Mouse (Mus musculus) neural tube, embryonic 15.5 days (tissue): ENCODE measurements at regions not wholly inside any gene's neighbourhood (a gene's known extent, or its start where the extent isn't known, plus 50 kb on each side); places are given as distances from the start of the nearest gene placed in this dataset.

ENCODE experiments used
- ATAC-seq: fragments of 200-750 bp; cut with Nextera tagmentation; 2 replicates; pipeline ENCODE4 v1.8.0; 2017; ENCODE audit warnings: mild to moderate bottlenecking, moderate TSS enrichment, moderate library complexity; ENCODE audit not compliant: low FRiP score
- H3K27ac ChIP-seq: fragments of 300-500 bp; sonication (generic); replicated peaks from 2 replicates; pipeline ENCODE4 v1.5.1; 2015; ENCODE audit warnings: mild to moderate bottlenecking, inconsistent platforms
- H3K27me3 ChIP-seq: fragments of 300-500 bp; sonication (generic); replicated peaks from 2 replicates; pipeline ENCODE4 v1.6.1; 2015; ENCODE audit warnings: inconsistent platforms
- H3K36me3 ChIP-seq: fragments of 300-500 bp; sonication (generic); 2 replicates; pipeline ENCODE4 v1.6.1; 2015; ENCODE audit warnings: inconsistent platforms
- H3K4me1 ChIP-seq: fragments of 300-500 bp; sonication (generic); 2 replicates; pipeline ENCODE4 v1.6.1; 2015; ENCODE audit warnings: inconsistent platforms
- H3K4me2 ChIP-seq: fragments of 300-500 bp; sonication (generic); 2 replicates; pipeline ENCODE4 v1.6.1; 2015; ENCODE audit warnings: inconsistent platforms, mild to moderate bottlenecking, moderate library complexity
- H3K4me3 ChIP-seq: fragments of 300-500 bp; sonication (generic); replicated peaks from 2 replicates; pipeline ENCODE4 v1.5.1; 2015; ENCODE audit warnings: mild to moderate bottlenecking, inconsistent platforms
- H3K9ac ChIP-seq: fragments of 300-500 bp; sonication (generic); replicated peaks from 2 replicates; pipeline ENCODE4 v1.6.1; 2015; ENCODE audit warnings: mild to moderate bottlenecking, inconsistent platforms
- H3K9me3 ChIP-seq: fragments of 300-500 bp; sonication (generic); replicated peaks from 2 replicates; pipeline ENCODE4 v1.6.1; 2016; ENCODE audit warnings: inconsistent platforms
- WGBS: fragments of 180-500 bp; shearing (Covaris S2); methylation state at CpG from one replicate; pipeline ENCODE4 v1.1.7; 2015; ENCODE audit warnings: mixed read lengths; 5-methylcytosine and 5-hydroxymethylcytosine counted together

- 88% methylated on average over 6 of the region's 6 CpGs for WGBS
- no peak overlapping the region for H3K9ac ChIP-seq
Observed at GRCm38 (mm10) chrX:99204077-99204476, 68.1 kb downstream of the Efnb1 start.

GRCm38 (mm10) chrX:99201081-99201480 lies 65.2 kb downstream of the Efnb1 start:
- no peak for ATAC-seq

More at GRCm38 (mm10) chrX:99204077-99204476, 68.1 kb downstream of the Efnb1 start:
- Histone ChIP-seq H3K9me3 (no peaks in the 10 kb centered on the region), H3K27me3 (peaks cover 15% of the 10 kb centered on the region; the same call in 1 of the 2 replicates), H3K4me3 (no peak overlapping the region), H3K4me1 (peaks cover 6% of the 10 kb centered on the region), H3K36me3 (no peaks in the 10 kb centered on the region), H3K27ac (no peak overlapping the region), H3K4me2 (no peak overlapping the region)
- no peak for ATAC-seq

GRCm38 (mm10) chrX:99199669-99200068 lies 63.7 kb downstream of the Efnb1 start:
- Histone ChIP-seq H3K4me2 (peak overlapping the region; percentile 53; the same call in 1 of the 2 replicates), H3K4me3 (no peak overlapping the region), H3K9ac (no peak overlapping the region), H3K4me1 (peaks cover 14% of the 10 kb centered on the region), H3K27ac (peak overlapping the region; percentile 79), H3K27me3 (peaks cover 5% of the 10 kb centered on the region), H3K36me3 (no peaks in the 10 kb centered on the region), H3K9me3 (no peaks in the 10 kb centered on the region)
- no peak for ATAC-seq
- WGBS, result 63% methylated on average over 5 of the region's 5 CpGs

More at GRCm38 (mm10) chrX:99201081-99201480, 65.2 kb downstream of the Efnb1 start:
- H3K9ac ChIP-seq, result no peak overlapping the region
- H3K27me3 ChIP-seq, result peaks cover 3% of the 10 kb centered on the region; the same call in 1 of the 2 replicates
- H3K9me3 ChIP-seq, result no peaks in the 10 kb centered on the region
- H3K4me1 ChIP-seq, result peaks cover 14% of the 10 kb centered on the region
- no peak overlapping the region for H3K27ac ChIP-seq
- WGBS, result 59% methylated on average over 7 of the region's 7 CpGs
- H3K4me3 ChIP-seq, result no peak overlapping the region
- no peak overlapping the region for H3K4me2 ChIP-seq
- H3K36me3 ChIP-seq, result no peaks in the 10 kb centered on the region

GRCm38 (mm10) chrX:99198961-99199631 lies 63.2 kb downstream of the Efnb1 start:
- Histone ChIP-seq H3K9ac (0 out of 2 replicates have a peak overlapping the region, but pooled peaks have one; percentile 20), H3K4me2 (peak overlapping the region; percentile 53), H3K27ac (peak overlapping the region; percentile 79), H3K4me1 (peaks cover 14% of the 10 kb centered on the region), H3K4me3 (peak overlapping the region; percentile 18), H3K36me3 (no peaks in the 10 kb centered on the region), H3K27me3 (peaks cover 8% of the 10 kb centered on the region), H3K9me3 (no peaks in the 10 kb centered on the region)
- WGBS, result 29% methylated on average over 28 of the region's 29 CpGs
- ATAC-seq, result peak; percentile 88
